In the genomic region with DNA sequence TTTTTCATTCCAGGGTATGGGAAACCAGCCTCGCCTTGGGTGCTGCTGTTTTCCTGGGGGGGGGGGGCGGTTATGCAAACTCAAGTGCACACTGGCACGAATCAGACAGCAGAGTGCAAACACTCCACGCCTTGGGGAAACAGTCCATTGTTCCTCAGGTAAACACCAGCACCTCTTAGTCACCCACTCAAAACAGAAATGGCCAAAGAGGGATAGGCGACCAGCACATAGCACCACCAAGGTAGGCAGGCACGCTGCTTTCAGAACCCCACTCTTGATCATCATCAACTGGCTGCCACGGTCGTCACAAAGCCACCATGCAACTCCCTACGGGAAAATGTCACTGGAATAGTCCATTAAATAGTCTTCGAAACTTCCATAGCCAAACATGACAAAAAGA, we compare ENCODE assay signal across 15 mouse cellular contexts.
"Had no signal": no experiment of that assay in that cellular context is flagged by ENCODE, and none has a peak within 500 bp of the region (broad histone marks: within the 10 kb centered on the region; RNA-seq: fewer than 3 reads in every experiment).

No protein-coding gene starts in this region.

- DNase-seq: kidney, adult 11 months; kidney, adult 9 months; kidney, postnatal 36 days; layer of hippocampus, adult 9-11 months; layer of hippocampus, postnatal 36 days; liver, embryonic 13.5 days; spleen, adult 18-20 months; thymus, adult 18-20 months; thymus, postnatal 14 days had no signal

- H3K27ac ChIP-seq: hindbrain, postnatal 0 days; kidney, postnatal 0 days; limb, embryonic 15.5 days; liver, embryonic 13.5 days; macrophage had no signal

- H3K4me3 ChIP-seq: limb, embryonic 15.5 days; liver, embryonic 13.5 days; megakaryocyte, embryonic 14.5 days had no signal

- H3K9ac ChIP-seq: limb, embryonic 15.5 days; liver, embryonic 13.5 days had no signal

- H3K9me3 ChIP-seq: limb, embryonic 15.5 days; liver, embryonic 13.5 days; megakaryocyte, embryonic 14.5 days had no signal

- H3K27me3 ChIP-seq: liver, embryonic 13.5 days; megakaryocyte, embryonic 14.5 days had no signal

- H3K36me3 ChIP-seq: limb, embryonic 15.5 days had no signal

- ATAC-seq: hindbrain, postnatal 0 days had no signal

- H3K4me2 ChIP-seq: limb, embryonic 15.5 days; liver, embryonic 13.5 days; midbrain, embryonic 11.5 days had no signal
